Mouse (Mus musculus): ENCODE data around the gene Mast4. TPM values are rescaled to one million over a fixed set of nuclear protein-coding genes. Genes with fewer than 3 reads are reported as not detected.

The Mast4 gene
- polyA plus RNA-seq, 1 experiment from 2014 or later: 41.0 TPM

GRCm38 (mm10) chr13:102693341-102693801 is 640.9 kb downstream of the Mast4 start, which contains the start of gene Cd180:
Gene Cd180 (plus strand): TSS chr13:102693558.
- H3K9me3 ChIP-seq (replicated peaks): no peaks in the 10 kb centered on the region
- no peak within 1 kb of the TSS for H3K4me2 ChIP-seq
- no peak within 1 kb of the TSS for H3K4me3 ChIP-seq
- H3K4me1 ChIP-seq (replicated peaks): peaks cover 19% of the 10 kb centered on the region
- H3K36me3 ChIP-seq: no peaks in the 10 kb centered on the region
- WGBS: 35% methylated on average over 8 of the region's 8 CpGs
- H3K9ac ChIP-seq: no peak within 1 kb of the TSS
- H3K27me3 ChIP-seq: no peaks in the 10 kb centered on the region
- H3K27ac ChIP-seq: peak within 1 kb of the TSS; percentile 26
- ATAC-seq (replicated peaks; ENCODE audit: insufficient number of reproducible peaks, insufficient read depth, low FRiP score, low read depth): no peak

GRCm38 (mm10) chr13:102691408-102692150 is 642.7 kb downstream of the Mast4 start:
- 73% methylated on average over 11 of the region's 11 CpGs for WGBS
- no peak for ATAC-seq (replicated peaks; ENCODE audit: insufficient number of reproducible peaks, insufficient read depth, low FRiP score, low read depth)

GRCm38 (mm10) chr13:102690184-102690583 is 644.1 kb downstream of the Mast4 start:
- 88% methylated on average over 5 of the region's 5 CpGs for WGBS
- no peaks in the 10 kb centered on the region for H3K9me3 ChIP-seq (replicated peaks)
- H3K36me3 ChIP-seq: no peaks in the 10 kb centered on the region
- no peak for ATAC-seq (replicated peaks; ENCODE audit: insufficient number of reproducible peaks, insufficient read depth, low FRiP score, low read depth)
- H3K27me3 ChIP-seq: no peaks in the 10 kb centered on the region
- H3K4me2 ChIP-seq: no peak overlapping the region
- H3K9ac ChIP-seq: no peak overlapping the region
- H3K27ac ChIP-seq: no peak overlapping the region
- H3K4me1 ChIP-seq (replicated peaks): peaks cover 15% of the 10 kb centered on the region
- H3K4me3 ChIP-seq: no peak overlapping the region

More at GRCm38 (mm10) chr13:102691408-102692150, 642.7 kb downstream of the Mast4 start:
- H3K4me3 ChIP-seq: no peak overlapping the region
- H3K27ac ChIP-seq: no peak overlapping the region
- no peaks in the 10 kb centered on the region for H3K9me3 ChIP-seq (replicated peaks)
- H3K4me2 ChIP-seq: no peak overlapping the region
- peaks cover 15% of the 10 kb centered on the region for H3K4me1 ChIP-seq (replicated peaks)
- H3K36me3 ChIP-seq: no peaks in the 10 kb centered on the region
- H3K27me3 ChIP-seq: no peaks in the 10 kb centered on the region
- no peak overlapping the region for H3K9ac ChIP-seq

GRCm38 (mm10) chr13:102689201-102690090 is 644.9 kb downstream of the Mast4 start:
- Histone ChIP-seq H3K4me3 (no peak overlapping the region), H3K9ac (no peak overlapping the region), H3K4me2 (no peak overlapping the region), H3K9me3 (replicated peaks) (no peaks in the 10 kb centered on the region), H3K27me3 (no peaks in the 10 kb centered on the region), H3K36me3 (no peaks in the 10 kb centered on the region), H3K27ac (no peak overlapping the region), H3K4me1 (replicated peaks) (peaks cover 15% of the 10 kb centered on the region)
- WGBS: 77% methylated on average over 6 of the region's 6 CpGs
- no peak for ATAC-seq (replicated peaks; ENCODE audit: insufficient number of reproducible peaks, insufficient read depth, low FRiP score, low read depth)

GRCm38 (mm10) chr13:102688121-102688520 is 646.2 kb downstream of the Mast4 start:
- Histone ChIP-seq H3K4me1 (replicated peaks) (peaks cover 8% of the 10 kb centered on the region), H3K27ac (no peak overlapping the region), H3K9me3 (replicated peaks) (no peaks in the 10 kb centered on the region), H3K4me3 (no peak overlapping the region), H3K36me3 (no peaks in the 10 kb centered on the region), H3K27me3 (no peaks in the 10 kb centered on the region), H3K9ac (no peak overlapping the region), H3K4me2 (no peak overlapping the region)
- 87% methylated on average over 1 of the region's 1 CpGs for WGBS
- no peak for ATAC-seq (replicated peaks; ENCODE audit: insufficient number of reproducible peaks, insufficient read depth, low FRiP score, low read depth)

GRCm38 (mm10) chr13:102684890-102685289 is 649.4 kb downstream of the Mast4 start:
- no peaks in the 10 kb centered on the region for H3K27me3 ChIP-seq
- no peak overlapping the region for H3K9ac ChIP-seq
- no peak overlapping the region for H3K4me2 ChIP-seq
- H3K36me3 ChIP-seq: no peaks in the 10 kb centered on the region
- no peaks in the 10 kb centered on the region for H3K4me1 ChIP-seq (replicated peaks)
- no peak for ATAC-seq (replicated peaks; ENCODE audit: insufficient number of reproducible peaks, insufficient read depth, low FRiP score, low read depth)
- H3K4me3 ChIP-seq: no peak overlapping the region
- 67% methylated on average over 4 of the region's 4 CpGs for WGBS
- H3K27ac ChIP-seq: no peak overlapping the region
- H3K9me3 ChIP-seq (replicated peaks): no peaks in the 10 kb centered on the region
